Mouse (Mus musculus): ENCODE results near the gene Utp4.

DNA sequence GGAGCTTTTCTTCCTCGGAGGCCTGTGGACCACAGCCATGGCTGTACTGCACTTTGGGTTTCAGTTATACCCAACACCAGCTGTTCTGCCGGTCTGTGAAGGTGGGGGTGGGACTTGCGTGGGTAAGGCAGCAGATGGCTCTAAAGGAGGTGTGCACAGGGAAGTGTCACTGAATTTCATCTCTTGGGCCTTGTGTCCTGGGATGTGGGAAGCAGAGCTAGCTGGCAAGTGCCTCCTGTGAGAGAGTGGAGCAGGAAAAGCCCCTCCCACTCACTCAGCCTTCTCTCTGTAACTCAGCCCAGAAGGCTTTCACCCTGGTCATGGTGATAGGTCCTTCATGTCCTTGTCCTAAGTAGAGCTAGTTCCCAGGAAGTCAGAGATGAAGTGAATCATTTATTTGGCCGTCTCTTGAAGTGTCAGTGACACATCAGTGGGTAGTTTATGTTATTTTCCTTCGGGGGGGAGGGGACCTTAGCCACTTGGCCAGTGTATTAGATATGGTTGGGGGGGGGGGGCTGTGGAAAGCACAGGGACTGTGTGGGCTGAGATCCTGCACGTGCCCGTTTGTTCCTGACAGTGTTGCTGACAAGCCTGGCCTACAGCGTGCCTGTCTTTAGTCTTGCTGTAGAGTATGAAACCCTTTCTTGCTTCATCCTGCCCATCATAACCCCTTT, 26.4 kb downstream of the Utp4 start:
- no peak for TF ChIP-seq TAL1 (IDR thresholded peaks at IDR 0.05; ENCODE audit: low read length)
- TF ChIP-seq GATA1 (IDR thresholded peaks at IDR 0.05; ENCODE audit: low read length) = no peak

Measured in erythroblast, embryonic 14.5 days (primary cell).